Mouse (Mus musculus) embryonic facial prominence, embryonic 10.5 days (tissue): ENCODE data around the gene Nanos2. TPM values are rescaled to one million over a fixed set of nuclear protein-coding genes. Genes with fewer than 3 reads are reported as not detected.

Source experiments
- DNase-seq: peaks from one replicate; pipeline ENCODE4 v3.0.0-alpha.2; 2017; ENCODE audit warnings: low spot score
- H3K27ac ChIP-seq: fragments of 300-500 bp; sonication (generic); replicated peaks from 2 replicates; pipeline ENCODE4 v1.5.1; 2016; ENCODE audit warnings: mild to moderate bottlenecking
- H3K27me3 ChIP-seq: fragments of 300-500 bp; sonication (generic); replicated peaks from 2 replicates; pipeline ENCODE4 v1.6.1; 2016; ENCODE audit warnings: low read depth, mild to moderate bottlenecking; ENCODE audit not compliant: poor library complexity, severe bottlenecking
- H3K36me3 ChIP-seq: fragments of 300-500 bp; sonication (generic); replicated peaks from 2 replicates; pipeline ENCODE4 v1.6.1; 2016; ENCODE audit warnings: mild to moderate bottlenecking, moderate library complexity
- H3K4me1 ChIP-seq: fragments of 300-500 bp; sonication (generic); 2 replicates; pipeline ENCODE4 v1.6.1; 2016
- H3K4me3 ChIP-seq: fragments of 300-500 bp; sonication (generic); 2 replicates; pipeline ENCODE4 v1.5.1; 2016; ENCODE audit warnings: mild to moderate bottlenecking, moderate library complexity
- H3K9me3 ChIP-seq: fragments of 300-500 bp; sonication (generic); 2 replicates; pipeline ENCODE4 v1.6.1; 2016; ENCODE audit warnings: mild to moderate bottlenecking
- WGBS: fragments of 180-500 bp; shearing (Covaris S2); methylation state at CpG from one replicate; pipeline ENCODE4 v1.1.7; 2016; 5-methylcytosine and 5-hydroxymethylcytosine counted together
- polyA plus RNA-seq: library from polyadenylated mRNA; unstranded; fragments of >200 nt; fragmentation: Nextera tagmentation; extraction: Ambion mirVana; gene quantifications from 2 replicates; pipeline ENCODE4 v1.2.1, GENCODE M21; 2016

The Nanos2 gene
- polyA plus RNA-seq, 1 experiment from 2014 or later: not detected

- peaks cover 48% of the 10 kb centered on the region for H3K4me1 ChIP-seq
- no peaks in the 10 kb centered on the region for H3K36me3 ChIP-seq
- H3K9me3 ChIP-seq: no peaks in the 10 kb centered on the region
- under 1% methylated on average over 20 of the region's 20 CpGs for whole genome bisulfite sequencing
- H3K4me3 ChIP-seq: peak overlapping the region; percentile 46
- H3K27ac ChIP-seq: no peak overlapping the region
- peaks cover 100% of the 10 kb centered on the region for H3K27me3 ChIP-seq
- DNase-seq: no peak
Measured at GRCm38 (mm10) chr7:18962795-18963194, 24.4 kb upstream of the Nanos2 start.

- Histone ChIP-seq H3K36me3 (no peaks in the 10 kb centered on the region), H3K9me3 (no peaks in the 10 kb centered on the region), H3K4me3 (peak overlapping the region; percentile 46), H3K4me1 (peaks cover 42% of the 10 kb centered on the region), H3K27ac (no peak overlapping the region), H3K27me3 (peaks cover 97% of the 10 kb centered on the region)
- 1% methylated on average over 19 of the region's 19 CpGs for WGBS
- DNase-seq: no peak
Measured at GRCm38 (mm10) chr7:18963294-18963843, 23.8 kb upstream of the Nanos2 start.

- Histone ChIP-seq H3K27me3 (peaks cover 77% of the 10 kb centered on the region), H3K9me3 (no peaks in the 10 kb centered on the region), H3K4me1 (peaks cover 31% of the 10 kb centered on the region), H3K36me3 (no peaks in the 10 kb centered on the region), H3K4me3 (no peak overlapping the region), H3K27ac (no peak overlapping the region)
- DNase-seq: no peak
- WGBS: 81% methylated on average over 5 of the region's 5 CpGs
Measured at GRCm38 (mm10) chr7:18965312-18965711, 21.9 kb upstream of the Nanos2 start.

GRCm38 (mm10) chr7:18967603-18968002 lies 19.6 kb upstream of the Nanos2 start:
- Histone ChIP-seq H3K4me3 (no peak overlapping the region), H3K4me1 (peaks cover 20% of the 10 kb centered on the region), H3K27me3 (peaks cover 54% of the 10 kb centered on the region), H3K27ac (no peak overlapping the region), H3K9me3 (peaks cover 6% of the 10 kb centered on the region; the same call in 1 of the 2 replicates), H3K36me3 (no peaks in the 10 kb centered on the region)
- DNase-seq: no peak
- 11% methylated on average over 8 of the region's 8 CpGs for WGBS

- WGBS: 82% methylated on average over 3 of the region's 3 CpGs
- Histone ChIP-seq H3K36me3 (no peaks in the 10 kb centered on the region), H3K27ac (no peak overlapping the region), H3K9me3 (peaks cover 6% of the 10 kb centered on the region; the same call in 1 of the 2 replicates), H3K27me3 (peaks cover 21% of the 10 kb centered on the region), H3K4me3 (no peak overlapping the region), H3K4me1 (no peaks in the 10 kb centered on the region)
- no peak for DNase-seq
Measured at GRCm38 (mm10) chr7:18970956-18971355, 16.2 kb upstream of the Nanos2 start.

GRCm38 (mm10) chr7:18978381-18978780 lies 8.8 kb upstream of the Nanos2 start:
- H3K27ac ChIP-seq: no peak overlapping the region
- H3K36me3 ChIP-seq: no peaks in the 10 kb centered on the region
- H3K27me3 ChIP-seq: no peaks in the 10 kb centered on the region
- no peaks in the 10 kb centered on the region for H3K9me3 ChIP-seq
- WGBS: 94% methylated on average over 9 of the region's 9 CpGs
- no peak overlapping the region for H3K4me3 ChIP-seq
- H3K4me1 ChIP-seq: no peaks in the 10 kb centered on the region
- DNase-seq: no peak

GRCm38 (mm10) chr7:18986503-18986902 lies 697 bp upstream of the Nanos2 start:
- Histone ChIP-seq H3K27me3 (peaks cover 23% of the 10 kb centered on the region), H3K4me1 (peaks cover 10% of the 10 kb centered on the region), H3K27ac (no peak overlapping the region), H3K4me3 (no peak overlapping the region), H3K9me3 (no peaks in the 10 kb centered on the region), H3K36me3 (no peaks in the 10 kb centered on the region)
- no peak for DNase-seq
- 84% methylated on average over 2 of the region's 2 CpGs for WGBS

- Histone ChIP-seq H3K4me3 (no peak overlapping the region), H3K4me1 (peaks cover 22% of the 10 kb centered on the region), H3K27ac (no peak overlapping the region), H3K9me3 (no peaks in the 10 kb centered on the region), H3K36me3 (no peaks in the 10 kb centered on the region), H3K27me3 (peaks cover 35% of the 10 kb centered on the region)
- 75% methylated on average over 13 of the region's 13 CpGs for WGBS
- no peak for DNase-seq
Measured at GRCm38 (mm10) chr7:18987747-18988146, 547 bp downstream of the Nanos2 start.

- Histone ChIP-seq H3K27ac (no peak overlapping the region), H3K9me3 (no peaks in the 10 kb centered on the region), H3K4me3 (no peak overlapping the region), H3K36me3 (peaks cover 4% of the 10 kb centered on the region; the same call in 1 of the 2 replicates), H3K4me1 (peaks cover 23% of the 10 kb centered on the region), H3K27me3 (peaks cover 45% of the 10 kb centered on the region)
- 67% methylated on average over 6 of the region's 6 CpGs for WGBS
- DNase-seq: no peak
Measured at GRCm38 (mm10) chr7:18988780-18989179, 1.6 kb downstream of the Nanos2 start.

GRCm38 (mm10) chr7:18989995-18990394 lies 2.8 kb downstream of the Nanos2 start:
- Histone ChIP-seq H3K4me1 (peaks cover 23% of the 10 kb centered on the region), H3K27ac (peak overlapping the region; percentile 80; the same call in 1 of the 2 replicates), H3K4me3 (peak overlapping the region; percentile 65), H3K36me3 (peaks cover 9% of the 10 kb centered on the region; the same call in 1 of the 2 replicates), H3K27me3 (peaks cover 56% of the 10 kb centered on the region), H3K9me3 (no peaks in the 10 kb centered on the region)
- 11% methylated on average over 5 of the region's 5 CpGs for WGBS
- no peak for DNase-seq

GRCm38 (mm10) chr7:18990601-18991295 lies 3.5 kb downstream of the Nanos2 start, which contains the start of gene Mypop:
Mypop (plus strand) TSS chr7:18991245.
- Histone ChIP-seq H3K9me3 (no peaks in the 10 kb centered on the region), H3K36me3 (peaks cover 16% of the 10 kb centered on the region), H3K4me1 (peaks cover 23% of the 10 kb centered on the region), H3K27ac (peak within 1 kb of the TSS; percentile 80), H3K27me3 (peaks cover 56% of the 10 kb centered on the region), H3K4me3 (peak within 1 kb of the TSS; percentile 65)
- peak; percentile 100 for DNase-seq
- under 1% methylated on average over 37 of the region's 37 CpGs for WGBS

GRCm38 (mm10) chr7:18991660-18992293 lies 4.6 kb downstream of the Nanos2 start:
- H3K27me3 ChIP-seq: peaks cover 56% of the 10 kb centered on the region

More at GRCm38 (mm10) chr7:18991660-18992293, 4.6 kb downstream of the Nanos2 start:
- H3K27ac ChIP-seq: peak overlapping the region; percentile 80
- peaks cover 26% of the 10 kb centered on the region for H3K36me3 ChIP-seq
- peaks cover 23% of the 10 kb centered on the region for H3K4me1 ChIP-seq
- DNase-seq: peak; percentile 52
- no peaks in the 10 kb centered on the region for H3K9me3 ChIP-seq
- peak overlapping the region; percentile 65 for H3K4me3 ChIP-seq
- under 1% methylated on average over 59 of the region's 59 CpGs for WGBS
